Mouse (Mus musculus): ENCODE measurements at regions not wholly inside any gene's neighbourhood (a gene's known extent, or its start where the extent isn't known, plus 50 kb on each side); places are given as distances from the start of the nearest gene placed in this dataset.

DNA sequence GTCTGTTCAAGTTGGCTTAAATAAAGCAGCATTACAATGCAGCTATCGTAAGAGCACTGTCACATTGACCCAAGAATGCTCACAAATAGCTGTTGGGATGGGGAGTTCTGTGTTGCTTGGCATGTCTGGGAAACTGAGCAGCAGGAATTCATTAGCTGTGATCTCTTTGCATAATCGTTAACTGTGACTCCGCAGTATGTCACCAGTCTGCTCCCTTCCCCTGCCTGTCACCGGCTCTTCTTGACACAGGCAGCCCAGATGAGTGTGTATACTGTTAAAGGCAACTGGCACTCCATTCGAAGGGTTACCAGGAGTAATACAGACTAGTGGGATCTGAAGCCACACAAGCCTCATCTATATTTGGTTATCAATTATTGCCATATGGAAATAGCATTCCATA, 67.3 kb upstream of the Osbpl8 start:
- intact Hi-C loops (cut with DNase I): no loop called here
- Histone ChIP-seq H3K27me3 (ENCODE audit: control insufficient read depth, insufficient read depth, low read length) (no peaks in the 10 kb centered on the region), H3K27ac (no peak overlapping the region), H3K4me1 (ENCODE audit: control insufficient read depth, insufficient read depth, low read length) (peaks cover 5% of the 10 kb centered on the region), H3K4me3 (no peak overlapping the region), H3K9ac (ENCODE audit: low read depth, low read length) (no peak overlapping the region), H3K36me3 (ENCODE audit: control insufficient read depth, insufficient read depth, low read length) (peaks cover 3% of the 10 kb centered on the region), H3K79me2 (replicated peaks; ENCODE audit: control insufficient read depth, insufficient read depth, low read length) (no peaks in the 10 kb centered on the region)
- no peak for TF ChIP-seq POLR2A (IDR thresholded peaks at IDR 0.05; ENCODE audit: insufficient read depth, low read depth, low read length)
- no peak for TF ChIP-seq EP300 (IDR thresholded peaks at IDR 0.05; ENCODE audit: insufficient read depth, low read depth, low read length)
- no peak for TF ChIP-seq CTCF (IDR thresholded peaks at IDR 0.05)
- 71% methylated on average over 5 of the region's 5 CpGs for WGBS
- DNase-seq: no peak

DNA sequence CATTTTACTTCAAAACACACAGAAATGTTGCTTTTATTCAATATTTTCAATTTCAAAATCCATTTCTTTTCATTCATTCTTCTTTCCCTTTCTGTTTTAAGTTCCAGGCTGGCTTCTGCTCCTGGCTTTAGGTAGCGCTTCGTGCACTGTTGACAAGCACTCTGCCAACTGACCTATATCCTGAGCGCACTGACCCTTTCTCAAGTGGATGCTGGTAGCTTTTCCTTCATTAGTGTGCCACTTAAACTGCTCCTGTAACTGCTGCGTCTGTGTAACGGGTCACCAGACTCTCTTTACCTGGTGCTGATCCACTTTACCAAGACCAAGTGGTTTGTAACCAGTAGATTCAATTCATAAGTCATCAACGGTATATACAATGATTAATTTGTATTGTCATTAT, 67.7 kb upstream of the Osbpl8 start:
- Histone ChIP-seq H3K9ac (ENCODE audit: low read depth, low read length) (no peak overlapping the region), H3K36me3 (ENCODE audit: control insufficient read depth, insufficient read depth, low read length) (peaks cover 3% of the 10 kb centered on the region), H3K27me3 (ENCODE audit: control insufficient read depth, insufficient read depth, low read length) (no peaks in the 10 kb centered on the region), H3K4me1 (ENCODE audit: control insufficient read depth, insufficient read depth, low read length) (peaks cover 3% of the 10 kb centered on the region), H3K79me2 (replicated peaks; ENCODE audit: control insufficient read depth, insufficient read depth, low read length) (no peaks in the 10 kb centered on the region), H3K4me3 (no peak overlapping the region), H3K27ac (no peak overlapping the region)
- 88% methylated on average over 6 of the region's 6 CpGs for WGBS
- intact Hi-C loops (cut with DNase I): no loop called here
- TF ChIP-seq EP300 (IDR thresholded peaks at IDR 0.05; ENCODE audit: insufficient read depth, low read depth, low read length) (no peak), CTCF (IDR thresholded peaks at IDR 0.05) (no peak), POLR2A (IDR thresholded peaks at IDR 0.05; ENCODE audit: insufficient read depth, low read depth, low read length) (no peak)
- no peak for DNase-seq

DNA sequence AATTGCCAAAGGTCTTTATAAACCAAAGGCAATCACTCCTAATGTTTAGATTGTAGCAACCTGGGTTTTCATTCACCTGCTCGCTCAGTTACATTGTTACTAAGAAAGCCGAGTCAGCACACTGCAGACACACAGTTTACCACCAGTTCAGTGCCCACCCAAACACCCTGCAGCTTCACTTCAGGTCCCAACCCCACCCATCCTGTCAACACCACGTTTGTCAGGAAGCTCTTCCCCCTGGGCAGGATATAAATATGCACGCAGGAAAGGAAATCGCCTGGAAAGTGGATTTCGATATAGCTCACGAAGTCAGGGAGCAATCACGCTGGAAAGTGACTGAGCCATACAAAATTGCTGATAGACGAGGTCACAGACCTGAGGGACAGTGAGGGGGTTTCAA, 70.1 kb upstream of the Osbpl8 start:
- WGBS: 21% methylated on average over 9 of the region's 9 CpGs
- H3K36me3 ChIP-seq (ENCODE audit: control insufficient read depth, insufficient read depth, low read length): no peaks in the 10 kb centered on the region; the same call in 1 of the 2 replicates
- peak; percentile 67; the same call in 1 of the 2 replicates for TF ChIP-seq EP300 (IDR thresholded peaks at IDR 0.05; ENCODE audit: insufficient read depth, low read depth, low read length)
- no peak; the same call in 1 of the 2 replicates for TF ChIP-seq POLR2A (IDR thresholded peaks at IDR 0.05; ENCODE audit: insufficient read depth, low read depth, low read length)
- H3K4me1 ChIP-seq (ENCODE audit: control insufficient read depth, insufficient read depth, low read length): peaks cover 3% of the 10 kb centered on the region
- H3K27me3 ChIP-seq (ENCODE audit: control insufficient read depth, insufficient read depth, low read length): no peaks in the 10 kb centered on the region
- intact Hi-C loops (cut with DNase I): no loop called here
- H3K79me2 ChIP-seq (replicated peaks; ENCODE audit: control insufficient read depth, insufficient read depth, low read length): no peaks in the 10 kb centered on the region
- H3K27ac ChIP-seq: peak overlapping the region; percentile 42
- DNase-seq: peak; percentile 36 to 44
- no peak overlapping the region for H3K4me3 ChIP-seq
- no peak overlapping the region for H3K9ac ChIP-seq (ENCODE audit: low read depth, low read length)

GRCm38 (mm10) chr10:111089382-111089781, 75.2 kb upstream of the Osbpl8 start:
- 26% methylated on average over 5 of the region's 5 CpGs for WGBS
- intact Hi-C loops (cut with DNase I): no loop called here
- DNase-seq: no peak

DNA sequence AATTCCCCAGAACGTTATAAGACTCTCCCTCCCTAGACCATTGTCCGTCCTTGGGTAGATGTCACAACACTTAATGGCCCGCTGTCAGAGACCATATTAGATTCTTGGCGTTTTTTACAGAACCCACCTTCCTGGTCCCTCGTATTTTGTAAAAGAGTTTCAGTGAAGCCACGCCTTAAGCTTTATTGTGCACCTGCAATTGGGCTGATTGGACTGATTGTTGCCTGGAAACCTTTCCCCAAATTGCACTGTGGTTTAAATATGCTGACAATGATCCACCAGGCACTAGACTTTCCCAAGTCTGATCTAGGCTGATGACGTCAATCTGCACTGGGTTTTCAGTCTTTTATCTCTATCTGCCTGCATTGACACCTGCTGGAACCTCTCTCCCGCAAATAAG, 75.6 kb upstream of the Zdhhc17 start:
- TF ChIP-seq POLR2A (IDR thresholded peaks at IDR 0.05; ENCODE audit: insufficient read depth, low read depth, low read length) (no peak), EP300 (IDR thresholded peaks at IDR 0.05; ENCODE audit: insufficient read depth, low read depth, low read length) (no peak), CTCF (IDR thresholded peaks at IDR 0.05) (no peak)
- no peaks in the 10 kb centered on the region for H3K79me2 ChIP-seq (replicated peaks; ENCODE audit: control insufficient read depth, insufficient read depth, low read length)
- H3K36me3 ChIP-seq (ENCODE audit: control insufficient read depth, insufficient read depth, low read length): no peaks in the 10 kb centered on the region
- no peak overlapping the region for H3K4me3 ChIP-seq
- no peak overlapping the region for H3K9ac ChIP-seq (ENCODE audit: low read depth, low read length)
- DNase-seq: no peak
- no peak overlapping the region for H3K27ac ChIP-seq
- no peaks in the 10 kb centered on the region for H3K27me3 ChIP-seq (ENCODE audit: control insufficient read depth, insufficient read depth, low read length)
- WGBS: 87% methylated on average over 8 of the region's 8 CpGs
- no peaks in the 10 kb centered on the region; the same call in 1 of the 2 replicates for H3K4me1 ChIP-seq (ENCODE audit: control insufficient read depth, insufficient read depth, low read length)
- intact Hi-C loops (cut with DNase I): no loop called here

More at GRCm38 (mm10) chr10:111089382-111089781, 75.2 kb upstream of the Osbpl8 start:
- no peak overlapping the region for H3K9ac ChIP-seq (ENCODE audit: low read depth, low read length)
- H3K4me1 ChIP-seq (ENCODE audit: control insufficient read depth, insufficient read depth, low read length): peaks cover 2% of the 10 kb centered on the region
- TF ChIP-seq CTCF (IDR thresholded peaks at IDR 0.05) (no peak), POLR2A (IDR thresholded peaks at IDR 0.05; ENCODE audit: insufficient read depth, low read depth, low read length) (no peak), EP300 (IDR thresholded peaks at IDR 0.05; ENCODE audit: insufficient read depth, low read depth, low read length) (no peak)
- no peaks in the 10 kb centered on the region for H3K27me3 ChIP-seq (ENCODE audit: control insufficient read depth, insufficient read depth, low read length)
- H3K4me3 ChIP-seq: no peak overlapping the region
- no peaks in the 10 kb centered on the region; the same call in 1 of the 2 replicates for H3K36me3 ChIP-seq (ENCODE audit: control insufficient read depth, insufficient read depth, low read length)
- H3K79me2 ChIP-seq (replicated peaks; ENCODE audit: control insufficient read depth, insufficient read depth, low read length): no peaks in the 10 kb centered on the region
- no peak overlapping the region for H3K27ac ChIP-seq

DNA sequence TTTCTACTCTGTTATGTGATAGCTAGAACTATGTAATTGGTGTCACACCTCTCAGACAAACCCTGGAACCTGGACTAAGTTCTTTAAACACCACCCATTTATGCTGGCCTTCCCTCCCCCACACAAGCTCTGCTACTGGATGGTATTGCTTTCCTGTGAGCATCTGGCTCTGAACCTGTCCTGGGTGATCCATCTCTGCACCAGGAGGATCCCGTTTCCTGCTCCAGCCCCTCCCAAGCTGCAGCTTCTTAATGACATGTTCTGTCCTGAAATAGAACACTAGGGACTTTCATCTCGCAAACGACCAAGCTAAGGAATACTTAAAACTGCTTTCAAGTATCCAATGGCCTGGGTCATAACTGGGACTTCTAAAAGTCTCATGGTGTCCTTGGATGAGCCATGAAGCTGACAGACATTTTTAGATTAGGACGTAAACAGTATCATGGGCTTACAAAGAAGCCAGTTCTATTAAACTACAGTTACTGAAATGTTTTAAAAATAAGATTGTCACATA, 74.4 kb upstream of the Zdhhc17 start:
- no peaks in the 10 kb centered on the region for H3K27me3 ChIP-seq (ENCODE audit: control insufficient read depth, insufficient read depth, low read length)
- intact Hi-C loops (cut with DNase I): no loop called here
- DNase-seq: no peak
- no peaks in the 10 kb centered on the region for H3K79me2 ChIP-seq (replicated peaks; ENCODE audit: control insufficient read depth, insufficient read depth, low read length)
- 37% methylated on average over 4 of the region's 4 CpGs for WGBS
- no peaks in the 10 kb centered on the region; the same call in 1 of the 2 replicates for H3K4me1 ChIP-seq (ENCODE audit: control insufficient read depth, insufficient read depth, low read length)
- H3K27ac ChIP-seq: no peak overlapping the region
- H3K36me3 ChIP-seq (ENCODE audit: control insufficient read depth, insufficient read depth, low read length): no peaks in the 10 kb centered on the region
- no peak overlapping the region for H3K9ac ChIP-seq (ENCODE audit: low read depth, low read length)
- H3K4me3 ChIP-seq: no peak overlapping the region
- TF ChIP-seq POLR2A (IDR thresholded peaks at IDR 0.05; ENCODE audit: insufficient read depth, low read depth, low read length): no peak
- no peak for TF ChIP-seq CTCF (IDR thresholded peaks at IDR 0.05)
- TF ChIP-seq EP300 (IDR thresholded peaks at IDR 0.05; ENCODE audit: insufficient read depth, low read depth, low read length): no peak
